Mouse (Mus musculus): ENCODE data around the gene Mab21l2.

GRCm38 (mm10) chr3:86575312-86575711 is 26.9 kb upstream of the Mab21l2 start:
- TF ChIP-seq CTCF (IDR thresholded peaks at IDR 0.05) (no peak), EP300 (IDR thresholded peaks at IDR 0.05) (no peak)
